Mouse (Mus musculus): ENCODE data around the gene Zfp827.

Zfp827 gene

GRCm38 (mm10) chr8:79225586-79225985 lies 197.3 kb downstream of the Zfp827 start:
- no peak for DNase-seq

- no peak for DNase-seq
Observed at GRCm38 (mm10) chr8:79226046-79226445, 197.8 kb downstream of the Zfp827 start.

- no peak for DNase-seq
Observed at GRCm38 (mm10) chr8:79227194-79227593, 199.0 kb downstream of the Zfp827 start.

GRCm38 (mm10) chr8:79227916-79228315 lies 199.7 kb downstream of the Zfp827 start:
- DNase-seq: no peak

GRCm38 (mm10) chr8:79229266-79229888 lies 201.1 kb downstream of the Zfp827 start:
- DNase-seq: no peak

- DNase-seq: no peak
Observed at GRCm38 (mm10) chr8:79239320-79239719, 211.1 kb downstream of the Zfp827 start.

- no peak for DNase-seq
Observed at GRCm38 (mm10) chr8:79239996-79240395, 211.8 kb downstream of the Zfp827 start.

All from kidney, postnatal 36 days (tissue).